Mouse (Mus musculus) CH12.LX (cell line): ENCODE measurements around the gene Ftsj3. TPM values are rescaled to one million over a fixed set of nuclear protein-coding genes. Genes with fewer than 3 reads are reported as not detected.
A peak's percentile ranks its signal among the peaks of the same experiment; 100 is the strongest.

ENCODE experiments used
- DNase-seq: peaks from one replicate; pipeline ENCODE4 v3.0.0-alpha.2; 2013; ENCODE audit errors: extremely low read depth
- H3K27ac ChIP-seq: 2 replicates; pipeline ENCODE4 v1.5.1; 2012; ENCODE audit warnings: low read depth, mild to moderate bottlenecking, control low read depth, moderate library complexity; ENCODE audit not compliant: insufficient read depth
- H3K27me3 ChIP-seq: replicated peaks from 2 replicates; pipeline ENCODE3; 2012; ENCODE audit warnings: inconsistent platforms
- H3K36me3 ChIP-seq, 2 experiments: replicated peaks in 1 of 2; 2 replicates each; pipeline versions ENCODE3 to v1.6.1; 2012; ENCODE audit warnings: inconsistent platforms in 1 of 2, low read length in 1 of 2, mild to moderate bottlenecking in 1 of 2, mixed read lengths in 1 of 2, moderate library complexity in 1 of 2; ENCODE audit not compliant: control insufficient read depth in 1 of 2, insufficient read depth in 1 of 2
- H3K4me1 ChIP-seq, 2 experiments: 2 replicates each; pipeline ENCODE4 v1.6.1; 2012; ENCODE audit warnings: inconsistent platforms in 1 of 2, moderate library complexity in 1 of 2; ENCODE audit not compliant: insufficient read depth in 2 of 2, control insufficient read depth in 1 of 2
- H3K4me2 ChIP-seq: 2 replicates; pipeline ENCODE4 v1.6.1; 2012; ENCODE audit warnings: low read depth, mild to moderate bottlenecking, control low read depth; ENCODE audit not compliant: poor library complexity, insufficient read depth, severe bottlenecking
- H3K4me3 ChIP-seq, 3 experiments: fragments of 150-350 bp in 1 of 3; sonication (generic) in 1 of 3; replicated peaks in 1 of 3; 2 replicates each; pipeline versions ENCODE3 to v1.5.1; 2011 to 2012; ENCODE audit warnings: low read depth in 2 of 3, low read length in 2 of 3, mild to moderate bottlenecking in 2 of 3, moderate library complexity in 2 of 3, control low read depth in 1 of 3, improper control_type of control experiment in 1 of 3, inconsistent platforms in 1 of 3, mixed read lengths in 1 of 3; ENCODE audit not compliant: poor library complexity in 1 of 3
- H3K79me2 ChIP-seq: replicated peaks from 2 replicates; pipeline ENCODE4 v1.6.1; 2012; ENCODE audit warnings: mild to moderate bottlenecking, moderate library complexity; ENCODE audit not compliant: control insufficient read depth, poor library complexity, insufficient read depth, severe bottlenecking; ENCODE audit errors: extremely low read depth
- H3K9ac ChIP-seq: 2 replicates; pipeline ENCODE4 v1.6.1; 2012; ENCODE audit warnings: low read depth, mild to moderate bottlenecking, control low read depth, moderate library complexity; ENCODE audit not compliant: insufficient read depth
- H3K9me3 ChIP-seq: replicated peaks from 2 replicates; pipeline ENCODE3; 2012; ENCODE audit warnings: low read length, inconsistent platforms, mixed read lengths
- BHLHE40 ChIP-seq: IDR thresholded peaks from 2 replicates; pipeline ENCODE4 v1.6.1; 2011; ENCODE audit warnings: mild to moderate bottlenecking, low read depth, low read length, improper control_type of control experiment
- CHD1 ChIP-seq: IDR thresholded peaks from 2 replicates; pipeline ENCODE4 v1.6.1; 2012; ENCODE audit warnings: low read depth, low read length, improper control_type of control experiment, inconsistent platforms
- CHD2 ChIP-seq: IDR thresholded peaks from 2 replicates; pipeline ENCODE4 v1.6.1; 2011; ENCODE audit warnings: low read length, improper control_type of control experiment
- CTCF ChIP-seq, 2 experiments: IDR thresholded peaks in 1 of 2; conservative IDR thresholded peaks in 1 of 2; 2 replicates each; pipeline ENCODE4 v1.5.1; 2011 to 2012; ENCODE audit warnings: low read depth in 2 of 2, low read length in 2 of 2, improper control_type of control experiment in 1 of 2, inconsistent platforms in 1 of 2, mild to moderate bottlenecking in 1 of 2, moderate library complexity in 1 of 2
- E2F4 ChIP-seq: IDR thresholded peaks from 2 replicates; pipeline ENCODE4 v1.6.1; 2011; ENCODE audit warnings: low read depth, low read length, improper control_type of control experiment; ENCODE audit not compliant: insufficient replicate concordance
- ELF1 ChIP-seq: IDR thresholded peaks from 2 replicates; pipeline ENCODE4 v1.6.1; 2014; ENCODE audit warnings: low read depth, mild to moderate bottlenecking, inconsistent platforms, low read length, improper control_type of control experiment
- EP300 ChIP-seq: IDR thresholded peaks from 2 replicates; pipeline ENCODE4 v1.6.1; 2011; ENCODE audit warnings: low read length, improper control_type of control experiment
- ETS1 ChIP-seq: conservative IDR thresholded peaks from 2 replicates; pipeline ENCODE4 v1.6.1; 2012; ENCODE audit warnings: low read depth, mild to moderate bottlenecking, inconsistent platforms, low read length, improper control_type of control experiment, moderate library complexity
- GABPA ChIP-seq: IDR thresholded peaks from 2 replicates; pipeline ENCODE4 v1.6.1; 2012; ENCODE audit warnings: low read depth, low read length, improper control_type of control experiment, inconsistent platforms; ENCODE audit not compliant: insufficient replicate concordance
- HCFC1 ChIP-seq: IDR thresholded peaks from 2 replicates; pipeline ENCODE4 v1.6.1; 2012; ENCODE audit warnings: low read depth, mild to moderate bottlenecking, inconsistent platforms, low read length, improper control_type of control experiment
- IRF4 ChIP-seq: IDR thresholded peaks from 2 replicates; pipeline ENCODE4 v1.6.1; 2014; ENCODE audit warnings: low read depth, mild to moderate bottlenecking, inconsistent platforms, low read length, improper control_type of control experiment
- JUN ChIP-seq: IDR thresholded peaks from 2 replicates; pipeline ENCODE4 v1.6.1; 2011; ENCODE audit warnings: low read depth, mild to moderate bottlenecking, low read length, improper control_type of control experiment, moderate library complexity; ENCODE audit not compliant: insufficient read depth
- KAT2A ChIP-seq: IDR thresholded peaks from 2 replicates; pipeline ENCODE4 v1.6.1; 2012; ENCODE audit warnings: low read length, improper control_type of control experiment, inconsistent platforms; ENCODE audit not compliant: insufficient replicate concordance
- MAFK ChIP-seq: IDR thresholded peaks from 2 replicates; pipeline ENCODE4 v1.6.1; 2011; ENCODE audit warnings: low read length, improper control_type of control experiment; ENCODE audit not compliant: insufficient replicate concordance
- MAX ChIP-seq: IDR thresholded peaks from 2 replicates; pipeline ENCODE4 v1.6.1; 2011; ENCODE audit warnings: low read length, improper control_type of control experiment
- MAZ ChIP-seq: IDR thresholded peaks from 2 replicates; pipeline ENCODE4 v1.6.1; 2012; ENCODE audit warnings: low read depth, mild to moderate bottlenecking, inconsistent platforms, low read length, improper control_type of control experiment, moderate library complexity
- MEF2A ChIP-seq: IDR thresholded peaks from 2 replicates; pipeline ENCODE4 v1.6.1; 2014; ENCODE audit warnings: low read depth, mild to moderate bottlenecking, inconsistent platforms, low read length, improper control_type of control experiment, borderline replicate concordance
- MXI1 ChIP-seq: IDR thresholded peaks from 2 replicates; pipeline ENCODE4 v1.6.1; 2011; ENCODE audit warnings: mild to moderate bottlenecking, low read depth, low read length, improper control_type of control experiment
- MYC ChIP-seq: IDR thresholded peaks from 2 replicates; pipeline ENCODE4 v1.6.1; 2011; ENCODE audit warnings: low read depth, mild to moderate bottlenecking, improper control_type of control experiment, low read length
- NELFE ChIP-seq: IDR thresholded peaks from 2 replicates; pipeline ENCODE4 v1.6.1; 2011; ENCODE audit warnings: low read depth, low read length, improper control_type of control experiment
- NRF1 ChIP-seq: IDR thresholded peaks from 2 replicates; pipeline ENCODE4 v1.6.1; 2014; ENCODE audit warnings: low read depth, mild to moderate bottlenecking, inconsistent platforms, low read length, improper control_type of control experiment, moderate library complexity
- PAX5 ChIP-seq: IDR thresholded peaks from 2 replicates; pipeline ENCODE4 v1.6.1; 2012; ENCODE audit warnings: low read length, inconsistent platforms, mixed read lengths
- POLR2A ChIP-seq: IDR thresholded peaks from 2 replicates; pipeline ENCODE4 v1.6.1; 2011; ENCODE audit warnings: low read depth, mild to moderate bottlenecking, improper control_type of control experiment, low read length
- POLR2AphosphoS2 ChIP-seq: IDR thresholded peaks from 2 replicates; pipeline ENCODE4 v1.6.1; 2011; ENCODE audit warnings: low read depth, low read length, improper control_type of control experiment
- RAD21 ChIP-seq: IDR thresholded peaks from 2 replicates; pipeline ENCODE4 v1.6.1; 2011; ENCODE audit warnings: low read depth, mild to moderate bottlenecking, low read length, improper control_type of control experiment, moderate library complexity
- SIN3A ChIP-seq: IDR thresholded peaks from 2 replicates; pipeline ENCODE4 v1.6.1; 2012; ENCODE audit warnings: low read length, improper control_type of control experiment, inconsistent platforms
- SMC3 ChIP-seq: IDR thresholded peaks from 2 replicates; pipeline ENCODE4 v1.6.1; 2011; ENCODE audit warnings: low read depth, low read length, improper control_type of control experiment
- TBP ChIP-seq: conservative IDR thresholded peaks from 2 replicates; pipeline ENCODE4 v1.6.1; 2011; ENCODE audit warnings: low read depth, low read length, improper control_type of control experiment
- TCF12 ChIP-seq: IDR thresholded peaks from 2 replicates; pipeline ENCODE4 v1.6.1; 2014; ENCODE audit warnings: low read depth, mild to moderate bottlenecking, inconsistent platforms, low read length, improper control_type of control experiment
- UBTF ChIP-seq: IDR thresholded peaks from 2 replicates; pipeline ENCODE4 v1.6.1; 2012; ENCODE audit warnings: low read depth, mild to moderate bottlenecking, inconsistent platforms, low read length, improper control_type of control experiment, moderate library complexity
- USF1 ChIP-seq: IDR thresholded peaks from 2 replicates; pipeline ENCODE4 v1.6.1; 2014; ENCODE audit warnings: low read depth, mild to moderate bottlenecking, inconsistent platforms, low read length, improper control_type of control experiment
- USF2 ChIP-seq: conservative IDR thresholded peaks from 2 replicates; pipeline ENCODE4 v1.6.1; 2011; ENCODE audit warnings: low read depth, low read length, improper control_type of control experiment
- ZKSCAN1 ChIP-seq: IDR thresholded peaks from 2 replicates; pipeline ENCODE4 v1.6.1; 2012; ENCODE audit warnings: low read depth, inconsistent platforms, low read length, improper control_type of control experiment, borderline replicate concordance
- ZMIZ1 ChIP-seq: IDR thresholded peaks from 2 replicates; pipeline ENCODE4 v1.6.1; 2012; ENCODE audit warnings: low read depth, mild to moderate bottlenecking, inconsistent platforms, low read length, improper control_type of control experiment
- dilution Hi-C: fragments of 300-500 bp; cut with MboI; formaldehyde crosslinking; loops from 2 replicates; pipeline ENCODE4 v1.14.3; 2020; ENCODE audit warnings: low sequenced_read_pairs; ENCODE audit not compliant: extremely low pct_unique_long_range_greater_than_20kb, extremely low pct_ligation_motif_present
- in situ Hi-C: fragments of 300-500 bp; cut with MboI; formaldehyde crosslinking; loops from 3 replicates; pipeline ENCODE4 v1.14.3; 2019; ENCODE audit warnings: low sequenced_read_pairs, low pct_ligation_motif_present, low pct_unique_long_range_greater_than_20kb, mixed read lengths
- polyA plus RNA-seq: library from polyadenylated mRNA; unstranded; fragments of >175 nt; gene quantifications from 2 replicates; pipeline ENCODE4 v1.2.1, GENCODE M21; 2012; ENCODE audit warnings: low read depth; ENCODE audit not compliant: insufficient read length
- total RNA-seq, 2 experiments: library from RNA; depleted of rRNA; stranded (reverse); fragments of 300-350 nt in 1 of 2; fragments of >200 nt in 1 of 2; gene quantifications; 2 replicates each; pipeline ENCODE4 v1.2.3; 2012 to 2014

The Ftsj3 gene
- total and polyA plus RNA-seq, 3 experiments, result 178 to 298 (median 215) TPM

GRCm38 (mm10) chr11:106255685-106256451 is at the start of gene Ftsj3, which contains the start of gene Psmc5 (continued):
- TF ChIP-seq TBP, result peak; percentile 91

- Histone ChIP-seq H3K4me1 (peaks cover 40 to 64% of the 10 kb centered on the region in 2 experiments), H3K4me3 (peak overlapping the region in 2 of 3 experiments; percentile 5 to 40), H3K36me3 (peaks cover 4% of the 10 kb centered on the region in 2 experiments), H3K79me2 (no peaks in the 10 kb centered on the region; the same call in 1 of the 2 replicates), H3K9ac (peak overlapping the region; percentile 18; the same call in 1 of the 2 replicates), H3K4me2 (peak overlapping the region; percentile 85), H3K27me3 (no peaks in the 10 kb centered on the region), H3K27ac (peak overlapping the region; percentile 92), H3K9me3 (no peaks in the 10 kb centered on the region)
- in situ Hi-C loops, result loop anchor here (25.0 kb wide), 1 partner anchor 457 kb away; the partner anchor contains the start of genes Milr1 and Pecam1
- dilution Hi-C loops, result no loop called here
- peak; percentile 92 for DNase-seq
- peak; percentile 94 for TF ChIP-seq MYC
- TF ChIP-seq TBP, result no peak; the same call in 1 of the 2 replicates
- 0 out of 2 replicates have a peak, but pooled peaks have one; percentile 31 for TF ChIP-seq NRF1
- peak; percentile 65; the same call in 1 of the 2 replicates for TF ChIP-seq MAZ
- TF ChIP-seq POLR2AphosphoS2, result no peak
- TF ChIP-seq USF2, result no peak
- no peak; the same call in none of the 2 replicates for TF ChIP-seq HCFC1
- TF ChIP-seq IRF4, result peak; percentile 99
- TF ChIP-seq BHLHE40, result peak; percentile 99
- peak; percentile 95 for TF ChIP-seq ETS1
- TF ChIP-seq PAX5, result no peak
- TF ChIP-seq SIN3A, result peak; percentile 82
- TF ChIP-seq SMC3, result peak; percentile 5
- no peak for TF ChIP-seq ZMIZ1
- TF ChIP-seq E2F4, result no peak
- peak; percentile 81 for TF ChIP-seq MEF2A
- no peak; the same call in 1 of the 2 replicates for TF ChIP-seq MAFK
- peak; percentile 81 for TF ChIP-seq CHD2
- peak; percentile 87 for TF ChIP-seq MAX
- TF ChIP-seq CHD1, result no peak
- TF ChIP-seq MXI1, result peak; percentile 87
- TF ChIP-seq TCF12, result peak; percentile 85
- no peak for TF ChIP-seq GABPA
- no peak; the same call in none of the 2 replicates for TF ChIP-seq RAD21
- TF ChIP-seq POLR2A, result peak; percentile 23; the same call in 1 of the 2 replicates
- no peak; the same call in 1 of the 2 replicates for TF ChIP-seq NELFE
- no peak for TF ChIP-seq USF1
- peak; percentile 78 for TF ChIP-seq ELF1
- no peak for TF ChIP-seq ZKSCAN1
- TF ChIP-seq KAT2A, result 0 out of 2 replicates have a peak, but pooled peaks have one; percentile 43
- TF ChIP-seq EP300, result peak; percentile 96
- TF ChIP-seq CTCF (conservative IDR thresholded peaks at IDR 0.05 in 1 of 2, IDR thresholded peaks at IDR 0.05 in 1 of 2; ENCODE audit: low read depth in 2 of 2, low read length in 2 of 2), result peak in 1 of 2 experiments; percentile 7; a peak in 1 of 4 replicates
- no peak; the same call in 1 of the 2 replicates for TF ChIP-seq UBTF
- no peak for TF ChIP-seq JUN
Observed at GRCm38 (mm10) chr11:106305348-106306064, 49.6 kb upstream of the Ftsj3 start.
